Mouse (Mus musculus): ENCODE results near the gene Flt4.

- TF ChIP-seq CTCF (IDR thresholded peaks at IDR 0.05; ENCODE audit: low read depth) = no peak
- no peak for TF ChIP-seq EP300 (IDR thresholded peaks at IDR 0.05; ENCODE audit: low read depth)
Observed at GRCm38 (mm10) chr11:49621953-49622352, 12.9 kb downstream of the Flt4 start.

Data from liver, postnatal 0 days (tissue).